25 mouse cellular contexts compared by ENCODE assay signal in genomic region chr11:50303406-50303805, GRCm38 (mm10). TPM values are rescaled to one million over a fixed set of nuclear protein-coding genes. Genes with fewer than 3 reads are reported as not detected.
DNase-seq lines count a peak whose midpoint lies in the region; ATAC-seq and TF ChIP-seq lines count a peak whose summit lies in the region.
"Had no signal": no experiment of that assay in that cellular context is flagged by ENCODE, and none has a peak within 500 bp of the region (broad histone marks: within the 10 kb centered on the region; RNA-seq: fewer than 3 reads in every experiment).

No protein-coding gene starts in this region.

- H3K4me1 ChIP-seq in liver, adult 2 months (ENCODE audit: control insufficient read depth, insufficient read depth, low read length), result peaks cover 9% of the 10 kb centered on the region; the same call in 1 of the 2 replicates
- no peaks in the 10 kb centered on the region for H3K4me1 ChIP-seq in ES-Bruce4 (ENCODE audit: control insufficient read depth, insufficient read depth, low read length)
- no peaks in the 10 kb centered on the region for H3K4me1 ChIP-seq in midbrain, embryonic 16.5 days (ENCODE audit: control insufficient read depth, insufficient read depth, low read length)
- H3K4me1 ChIP-seq: embryonic facial prominence, embryonic 10.5 days; embryonic facial prominence, embryonic 12.5 days; forebrain, embryonic 13.5 days; forebrain, embryonic 15.5 days had no signal

- H3K4me3 ChIP-seq in liver, adult 2 months (ENCODE audit: insufficient read depth, low read depth, low read length), result no peak overlapping the region
- H3K4me3 ChIP-seq in ES-Bruce4 (ENCODE audit: low read depth, low read length), result no peak overlapping the region
- H3K4me3 ChIP-seq in midbrain, embryonic 16.5 days (ENCODE audit: low read depth, low read length), result no peak overlapping the region
- H3K4me3 ChIP-seq: embryonic facial prominence, embryonic 10.5 days; embryonic facial prominence, embryonic 12.5 days; forebrain, embryonic 13.5 days; forebrain, embryonic 15.5 days had no signal

- H3K9ac ChIP-seq in liver, adult 2 months (ENCODE audit: low read depth, low read length), result no peak overlapping the region
- H3K9ac ChIP-seq in ES-Bruce4 (ENCODE audit: low read depth, poor library complexity, severe bottlenecking), result no peak overlapping the region
- H3K9ac ChIP-seq in midbrain, embryonic 16.5 days (ENCODE audit: low read depth, low read length), result no peak overlapping the region
- H3K9ac ChIP-seq: embryonic facial prominence, embryonic 12.5 days; forebrain, embryonic 13.5 days; forebrain, embryonic 15.5 days had no signal

- H3K79me2 ChIP-seq in liver, adult 2 months (ENCODE audit: control insufficient read depth, insufficient read depth, low read length), result no peaks in the 10 kb centered on the region; the same call in 1 of the 2 replicates

- no peaks in the 10 kb centered on the region for H3K27me3 ChIP-seq in liver, adult 2 months (ENCODE audit: control insufficient read depth, insufficient read depth, low read length)
- no peaks in the 10 kb centered on the region for H3K27me3 ChIP-seq in ES-Bruce4 (ENCODE audit: control insufficient read depth, insufficient read depth, low read length, poor library complexity, severe bottlenecking)
- H3K27me3 ChIP-seq in midbrain, embryonic 16.5 days (ENCODE audit: control insufficient read depth, insufficient read depth, low read depth, low read length), result no peaks in the 10 kb centered on the region
- H3K27me3 ChIP-seq: embryonic facial prominence, embryonic 12.5 days; forebrain, embryonic 13.5 days; forebrain, embryonic 15.5 days; Patski had no signal

- no peak overlapping the region for H3K4me2 ChIP-seq in midbrain, embryonic 16.5 days (ENCODE audit: low read length)
- H3K4me2 ChIP-seq: embryonic facial prominence, embryonic 12.5 days; forebrain, embryonic 13.5 days; forebrain, embryonic 15.5 days had no signal

- no peak for ATAC-seq in midbrain, embryonic 16.5 days
- ATAC-seq: activated CD4-positive, CD25-positive, alpha-beta regulatory T cell, adult 4 months; forebrain, embryonic 13.5 days; forebrain, embryonic 15.5 days; Patski had no signal

- TF ChIP-seq POLR2A in liver, adult 2 months (IDR thresholded peaks at IDR 0.05; ENCODE audit: extremely low read depth, insufficient read depth, low read length), result no peak
- no peak for TF ChIP-seq POLR2A in ES-Bruce4 (IDR thresholded peaks at IDR 0.05; ENCODE audit: insufficient read depth, low read length)

- H3K9me3 ChIP-seq in ES-Bruce4 (replicated peaks; ENCODE audit: control insufficient read depth, insufficient read depth, low read length, poor library complexity, severe bottlenecking), result no peaks in the 10 kb centered on the region
- H3K9me3 ChIP-seq in midbrain, embryonic 16.5 days (replicated peaks; ENCODE audit: control insufficient read depth, low read length, poor library complexity, severe bottlenecking), result no peaks in the 10 kb centered on the region
- H3K9me3 ChIP-seq: embryonic facial prominence, embryonic 10.5 days; embryonic facial prominence, embryonic 12.5 days; forebrain, embryonic 13.5 days; forebrain, embryonic 15.5 days; G1E had no signal

- no peak for TF ChIP-seq EP300 in ES-Bruce4 (IDR thresholded peaks at IDR 0.05; ENCODE audit: insufficient read depth, low read depth, low read length)

- H3K36me3 ChIP-seq in liver, adult 2 months (ENCODE audit: control insufficient read depth, insufficient read depth, low read length), result peaks cover 74% of the 10 kb centered on the region
- peaks cover 97% of the 10 kb centered on the region for H3K36me3 ChIP-seq in ES-Bruce4 (ENCODE audit: control insufficient read depth, insufficient read depth, low read length, poor library complexity, severe bottlenecking)
- peaks cover 43% of the 10 kb centered on the region for H3K36me3 ChIP-seq in midbrain, embryonic 16.5 days (ENCODE audit: control insufficient read depth, insufficient read depth, low read length)

- DNase-seq in kidney, adult 11 months, result peak; percentile 40
- DNase-seq in kidney, postnatal 10 days, result no peak
- peak; percentile 76 for DNase-seq in kidney, adult 9 months
- DNase-seq in kidney, adult 18-20 months, result no peak
- DNase-seq in liver, adult 2 months (ENCODE audit: extremely low read depth, low read depth, low spot score), result peak; percentile 91
- DNase-seq in liver, result no peak
- DNase-seq: adrenal gland, adult 8-10 months; adrenal gland, postnatal 14 days; adrenal gland, postnatal 36 days; cerebellum, adult 11-12 months; cerebellum, adult 2 months; cerebellum, adult 9-10 months; cerebellum, postnatal 10 days; cerebellum, postnatal 25 days had no signal

- 26% methylated on average over 2 of the region's 2 CpGs for WGBS in liver, adult 2 months
- WGBS in midbrain, embryonic 16.5 days, result 99% methylated on average over 2 of the region's 2 CpGs

- H3K27ac ChIP-seq in liver, adult 2 months (replicated peaks; ENCODE audit: insufficient read depth, low read depth, low read length), result peak overlapping the region; percentile 84
- peak overlapping the region; percentile 54 for H3K27ac ChIP-seq in ES-Bruce4 (ENCODE audit: insufficient read depth, low read length)
- H3K27ac ChIP-seq in midbrain, embryonic 16.5 days (ENCODE audit: low read length), result no peak overlapping the region
- H3K27ac ChIP-seq: embryonic facial prominence, embryonic 10.5 days; embryonic facial prominence, embryonic 12.5 days; forebrain, embryonic 13.5 days; forebrain, embryonic 15.5 days had no signal

- TF ChIP-seq CTCF in liver, adult 2 months (IDR thresholded peaks at IDR 0.05; ENCODE audit: low read depth, low read length), result no peak
- no peak for TF ChIP-seq CTCF in ES-Bruce4 (IDR thresholded peaks at IDR 0.05; ENCODE audit: low read depth, low read length)

RNA-seq across cellular contexts. Expression of gene Maml1, which starts 11.3 kb away (rescaled TPM):
- total RNA-seq in liver, adult 2 months (2014; rRNA removed), result 3.1 and 4.0 TPM in 2 replicates
- polyA plus RNA-seq in liver, adult 2 months (2012; rRNA removed), result 7.2 and 8.3 TPM in 2 replicates
- polyA plus RNA-seq in ES-Bruce4 (2011; ENCODE audit: insufficient read depth, insufficient read length, low read depth, missing spikeins), result 13.7 and 14.1 TPM in 2 replicates
- polyA plus RNA-seq in midbrain, embryonic 16.5 days (2015; fragmentation: Nextera tagmentation; extraction: Ambion mirVana), result 2.0 and 2.5 TPM in 2 replicates

RNA-seq across cellular contexts. Expression of gene Canx, which starts 22.1 kb away (rescaled TPM):
- 315 and 350 TPM in 2 replicates for total RNA-seq in liver, adult 2 months (2014; rRNA removed)
- 58.2 and 73.8 TPM in 2 replicates for polyA plus RNA-seq in liver, adult 2 months (2012; rRNA removed)
- polyA plus RNA-seq in ES-Bruce4 (2011; ENCODE audit: insufficient read depth, insufficient read length, low read depth, missing spikeins), result 628 and 681 TPM in 2 replicates
- polyA plus RNA-seq in midbrain, embryonic 16.5 days (2015; fragmentation: Nextera tagmentation; extraction: Ambion mirVana), result 294 and 304 TPM in 2 replicates

RNA-seq across cellular contexts. Expression of gene Cby3, which starts 50.9 kb away (rescaled TPM):
- not detected in 2 replicates for total RNA-seq in liver, adult 2 months (2014; rRNA removed)
- not detected in 2 replicates for polyA plus RNA-seq in liver, adult 2 months (2012; rRNA removed)
- not detected in 2 replicates for polyA plus RNA-seq in ES-Bruce4 (2011; ENCODE audit: insufficient read depth, insufficient read length, low read depth, missing spikeins)
- 1.3 and 1.7 TPM in 2 replicates for polyA plus RNA-seq in midbrain, embryonic 16.5 days (2015; fragmentation: Nextera tagmentation; extraction: Ambion mirVana)
- total RNA-seq: adrenal gland, adult 18-20 months; adrenal gland, adult 8-10 months; adrenal gland, postnatal 14 days; adrenal gland, postnatal 36 days; G1E had no signal
- polyA plus RNA-seq: activated CD4-positive, CD25-positive, alpha-beta regulatory T cell, adult 4 months; C2C12; G1E; Patski had no signal

Comparison
In these comparisons a context has a peak if more than half of its experiments do, and no peak if none do; other contexts are left out.
1. DNase-seq: peak in kidney, adult 11 months (single experiment), kidney, adult 9 months (single experiment) and liver, adult 2 months (single experiment); none in kidney, postnatal 10 days (single experiment), kidney, adult 18-20 months (single experiment) and liver (single experiment).